Mouse (Mus musculus): Measurements from ENCODE around the gene Jph3.

The Jph3 gene

GRCm38 (mm10) chr8:121788786-121789185 is 59.4 kb downstream of the Jph3 start:
- no peak for DNase-seq

- DNase-seq = no peak
Observed at GRCm38 (mm10) chr8:121792159-121792558, 62.7 kb downstream of the Jph3 start.

- DNase-seq = no peak
Observed at GRCm38 (mm10) chr8:121792627-121793026, 63.2 kb downstream of the Jph3 start.

GRCm38 (mm10) chr8:121794151-121794550 is 64.7 kb downstream of the Jph3 start:
- no peak for DNase-seq

GRCm38 (mm10) chr8:121795461-121795860 is 66.0 kb downstream of the Jph3 start:
- DNase-seq = peak in 1 of 2 experiments; percentile 45

- DNase-seq = no peak
Observed at GRCm38 (mm10) chr8:121796406-121796805, 67.0 kb downstream of the Jph3 start.

GRCm38 (mm10) chr8:121798401-121798800 is 69.0 kb downstream of the Jph3 start:
- no peak for DNase-seq

GRCm38 (mm10) chr8:121804829-121805228 is 75.4 kb downstream of the Jph3 start:
- DNase-seq = peak in 1 of 2 experiments; percentile 42

- DNase-seq = no peak
Observed at GRCm38 (mm10) chr8:121806126-121806525, 76.7 kb downstream of the Jph3 start.

- DNase-seq = no peak
Observed at GRCm38 (mm10) chr8:121808032-121808431, 78.6 kb downstream of the Jph3 start.

GRCm38 (mm10) chr8:121809524-121810155 is 80.2 kb downstream of the Jph3 start:
- no peak for DNase-seq

- DNase-seq = no peak
Observed at GRCm38 (mm10) chr8:121811502-121811901, 82.1 kb downstream of the Jph3 start.

- DNase-seq = no peak
Observed at GRCm38 (mm10) chr8:121811931-121812570, 82.6 kb downstream of the Jph3 start.

GRCm38 (mm10) chr8:121818226-121818625 is 88.8 kb downstream of the Jph3 start:
- DNase-seq = no peak

GRCm38 (mm10) chr8:121820840-121821239 is 91.4 kb downstream of the Jph3 start:
- DNase-seq = no peak

- no peak for DNase-seq
Observed at GRCm38 (mm10) chr8:121821320-121821719, 91.9 kb downstream of the Jph3 start.

- DNase-seq = no peak
Observed at GRCm38 (mm10) chr8:121821770-121822169, 92.3 kb downstream of the Jph3 start.

- DNase-seq = no peak
Observed at GRCm38 (mm10) chr8:121827726-121828125, 98.3 kb downstream of the Jph3 start.

GRCm38 (mm10) chr8:121828376-121829023 is 99.1 kb downstream of the Jph3 start:
- no peak for DNase-seq

- peak; percentile 88 to 95 for DNase-seq
Observed at GRCm38 (mm10) chr8:121829048-121829776, 99.8 kb downstream of the Jph3 start, which contains the start of gene Klhdc4. Gene Klhdc4 (minus strand): TSS chr8:121829569.

- DNase-seq = no peak
Observed at GRCm38 (mm10) chr8:121829777-121830362, 100.4 kb downstream of the Jph3 start.

- no peak for DNase-seq
Observed at GRCm38 (mm10) chr8:121832061-121832460, 102.6 kb downstream of the Jph3 start.

GRCm38 (mm10) chr8:121832503-121832902 is 103.1 kb downstream of the Jph3 start:
- DNase-seq = peak; percentile 81 to 88
